Mouse (Mus musculus): ENCODE data around the gene Zfp418. TPM values are rescaled to one million over a fixed set of nuclear protein-coding genes. Genes with fewer than 3 reads are reported as not detected.

Zfp418 gene
- 0.51 and 0.76 TPM in 2 replicates for polyA plus RNA-seq (2015; fragmentation: Nextera tagmentation; extraction: Ambion mirVana)

GRCm38 (mm10) chr7:7171227-7172147, at the start of gene Zfp418:
Zfp418 (plus strand) TSS chr7:7171330.

GRCm38 (mm10) chr7:7136379-7136866, 34.7 kb upstream of the Zfp418 start, which contains the start of gene Zfp773:
Zfp773 (minus strand) TSS chr7:7136755.

DNA sequence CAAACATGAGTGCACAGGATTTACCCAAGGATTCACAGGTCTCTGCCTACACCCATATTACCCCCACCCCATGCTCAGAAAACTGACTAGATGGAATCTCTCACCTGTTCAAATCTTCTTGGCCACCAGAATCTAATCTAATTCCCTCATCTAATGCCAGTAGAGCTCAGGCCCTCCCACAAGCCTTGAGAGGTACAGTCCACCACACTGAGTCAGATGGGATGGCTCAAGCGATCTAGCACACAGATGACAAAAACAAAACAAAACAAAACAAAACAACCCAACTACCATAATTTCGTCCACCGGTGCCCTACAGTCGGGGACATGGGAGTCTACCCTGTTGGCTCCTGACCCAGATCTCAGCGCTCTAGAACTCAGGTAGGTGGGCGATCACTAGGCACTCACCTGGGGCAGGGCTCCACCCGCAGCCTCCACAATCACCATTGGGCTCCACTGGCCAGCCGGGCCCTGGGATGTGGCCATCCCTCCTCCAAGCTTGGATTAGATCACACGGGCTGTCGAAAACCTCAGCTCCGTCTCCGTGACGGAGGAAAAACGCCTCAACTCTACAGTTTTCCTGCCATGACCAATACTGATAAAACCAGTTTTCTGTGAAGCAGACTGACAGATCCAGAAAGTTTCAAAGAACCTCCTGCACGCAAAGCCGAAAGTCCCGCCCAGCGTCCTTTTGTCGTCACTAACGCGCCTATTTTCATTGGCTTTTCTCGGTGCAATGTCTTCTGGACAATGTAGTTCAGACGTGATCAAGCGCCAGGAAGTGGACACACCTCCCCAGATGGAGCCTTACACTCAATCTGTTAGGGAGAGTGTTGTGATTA, 38.4 kb downstream of the Zfp418 start, which contains the start of gene Zfp772:
TSS of gene Zfp772 (minus strand) at position 686 of the 839 bp plus-strand sequence.

Other genes starting within 250 kb of the Zfp418 start
- not detected in 2 replicates for gene Aurkc, start 176.0 kb upstream of the Zfp418 start, polyA plus RNA-seq (2015; fragmentation: Nextera tagmentation; extraction: Ambion mirVana)
- 4.8 and 4.9 TPM in 2 replicates for gene Zfp954, start 49.8 kb upstream of the Zfp418 start, polyA plus RNA-seq (2015; fragmentation: Nextera tagmentation; extraction: Ambion mirVana)
- 0.23 TPM in 2 replicates for gene Zfp773, start 34.6 kb upstream of the Zfp418 start, polyA plus RNA-seq (2015; fragmentation: Nextera tagmentation; extraction: Ambion mirVana)
- gene Zfp772, start 38.7 kb downstream of the Zfp418 start, polyA plus RNA-seq (2015; fragmentation: Nextera tagmentation; extraction: Ambion mirVana), result 1.9 and 2.0 TPM in 2 replicates
- gene Vmn2r29, start 76.0 kb downstream of the Zfp418 start, polyA plus RNA-seq (2015; fragmentation: Nextera tagmentation; extraction: Ambion mirVana), result not detected in 2 replicates
- gene Gm45844, start 107.0 kb downstream of the Zfp418 start, polyA plus RNA-seq (2015; fragmentation: Nextera tagmentation; extraction: Ambion mirVana), result 0.84 and 1.7 TPM in 2 replicates
- gene Clcn4, start 129.5 kb downstream of the Zfp418 start, polyA plus RNA-seq (2015; fragmentation: Nextera tagmentation; extraction: Ambion mirVana), result 22.3 and 23.8 TPM in 2 replicates
- gene Vmn2r30, start 166.3 kb downstream of the Zfp418 start, polyA plus RNA-seq (2015; fragmentation: Nextera tagmentation; extraction: Ambion mirVana), result not detected in 2 replicates
- not detected in 2 replicates for gene Gm45783, start 203.2 kb downstream of the Zfp418 start, polyA plus RNA-seq (2015; fragmentation: Nextera tagmentation; extraction: Ambion mirVana)
- gene Vmn2r31, start 228.4 kb downstream of the Zfp418 start, polyA plus RNA-seq (2015; fragmentation: Nextera tagmentation; extraction: Ambion mirVana), result not detected in 2 replicates

All from skeletal muscle tissue, postnatal 0 days (tissue).